Mouse (Mus musculus) cortical plate, adult 2 months (tissue): ENCODE measurements at regions not wholly inside any gene's neighbourhood (a gene's known extent, or its start where the extent isn't known, plus 50 kb on each side); places are given as distances from the start of the nearest gene placed in this dataset.

Experiments used
- CTCF ChIP-seq: fragments of 200-500 bp; IDR thresholded peaks from 2 replicates; pipeline ENCODE4 v1.5.1; 2011; ENCODE audit warnings: mild to moderate bottlenecking, control low read depth, low read length; ENCODE audit not compliant: insufficient read depth; ENCODE audit errors: extremely low read depth
- POLR2A ChIP-seq: fragments of 200-500 bp; IDR thresholded peaks from 2 replicates; pipeline ENCODE4 v1.6.1; 2011; ENCODE audit warnings: mild to moderate bottlenecking, low read length, control low read depth; ENCODE audit not compliant: insufficient read depth; ENCODE audit errors: extremely low read depth

DNA sequence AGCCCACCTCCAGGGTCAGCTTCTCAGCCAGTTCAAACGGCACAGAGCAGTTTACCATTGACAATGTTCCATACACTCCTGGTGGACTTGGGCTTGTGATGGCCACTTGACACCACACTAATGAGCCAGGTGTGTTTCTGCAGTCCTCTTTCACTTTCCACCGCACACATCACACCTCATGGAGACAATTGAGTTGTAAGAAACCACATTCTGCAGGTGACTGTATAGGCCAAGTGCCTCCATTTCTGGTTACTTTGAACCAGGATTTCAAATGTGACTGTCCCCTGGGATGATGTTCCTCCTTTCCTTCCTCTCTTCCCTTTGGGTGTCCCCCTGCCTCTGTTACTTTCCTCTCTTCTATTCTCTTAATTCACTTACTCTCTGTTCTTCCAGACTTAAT lies 233.1 kb downstream of the Ankrd50 start:
- TF ChIP-seq POLR2A, result no peak
- TF ChIP-seq CTCF, result no peak
